Mouse (Mus musculus) limb, embryonic 13.5 days (tissue): Measurements from ENCODE around the gene Il17rd. TPM values are rescaled to one million over a fixed set of nuclear protein-coding genes. Genes with fewer than 3 reads are reported as not detected.

Experiments
- ATAC-seq: fragments of 200-750 bp; cut with Nextera tagmentation; 2 replicates; pipeline ENCODE4 v1.8.0; 2017; ENCODE audit warnings: low read depth, moderate number of reproducible peaks, moderate TSS enrichment; ENCODE audit not compliant: low FRiP score
- H3K27ac ChIP-seq: fragments of 300-500 bp; sonication (generic); 2 replicates; pipeline ENCODE4 v1.5.1; 2015; ENCODE audit warnings: inconsistent platforms, mild to moderate bottlenecking, moderate library complexity
- H3K27me3 ChIP-seq: fragments of 300-500 bp; sonication (generic); 2 replicates; pipeline ENCODE4 v1.6.1; 2015; ENCODE audit warnings: mild to moderate bottlenecking, inconsistent platforms
- H3K36me3 ChIP-seq: fragments of 300-500 bp; sonication (generic); 2 replicates; pipeline ENCODE4 v1.6.1; 2015; ENCODE audit warnings: inconsistent platforms, mild to moderate bottlenecking, moderate library complexity
- H3K4me1 ChIP-seq: fragments of 300-500 bp; sonication (generic); 2 replicates; pipeline ENCODE4 v1.6.1; 2015; ENCODE audit warnings: inconsistent platforms
- H3K4me2 ChIP-seq: fragments of 300-500 bp; sonication (generic); replicated peaks from 2 replicates; pipeline ENCODE4 v1.6.1; 2015; ENCODE audit warnings: inconsistent platforms, mild to moderate bottlenecking, moderate library complexity
- H3K4me3 ChIP-seq: fragments of 300-500 bp; sonication (generic); 2 replicates; pipeline ENCODE4 v1.5.1; 2015; ENCODE audit warnings: moderate library complexity, mild to moderate bottlenecking, inconsistent platforms
- H3K9ac ChIP-seq: fragments of 300-500 bp; sonication (generic); 2 replicates; pipeline ENCODE4 v1.6.1; 2015; ENCODE audit warnings: mild to moderate bottlenecking, inconsistent platforms
- H3K9me3 ChIP-seq: fragments of 300-500 bp; sonication (generic); 2 replicates; pipeline ENCODE4 v1.6.1; 2016; ENCODE audit warnings: inconsistent platforms
- WGBS: fragments of 180-500 bp; shearing (Covaris S2); methylation state at CpG from one replicate; pipeline ENCODE4 v1.1.7; 2015; 5-methylcytosine and 5-hydroxymethylcytosine counted together
- polyA plus RNA-seq: library from polyadenylated mRNA; unstranded; fragments of >200 nt; fragmentation: Nextera tagmentation; extraction: Ambion mirVana; gene quantifications from 2 replicates; pipeline ENCODE4 v1.2.1, GENCODE M21; 2015

The Il17rd gene
- polyA plus RNA-seq, 1 experiment from 2014 or later = 10.4 TPM

- Histone ChIP-seq H3K4me1 (no peaks in the 10 kb centered on the region), H3K9me3 (no peaks in the 10 kb centered on the region), H3K4me3 (no peak overlapping the region), H3K27me3 (no peaks in the 10 kb centered on the region), H3K36me3 (no peaks in the 10 kb centered on the region), H3K4me2 (no peak overlapping the region), H3K27ac (no peak overlapping the region), H3K9ac (no peak overlapping the region)
- 73% methylated on average over 1 of the region's 1 CpGs for WGBS
- no peak for ATAC-seq
Observed at GRCm38 (mm10) chr14:27131521-27131920, 92.8 kb downstream of the Il17rd start.

DNA sequence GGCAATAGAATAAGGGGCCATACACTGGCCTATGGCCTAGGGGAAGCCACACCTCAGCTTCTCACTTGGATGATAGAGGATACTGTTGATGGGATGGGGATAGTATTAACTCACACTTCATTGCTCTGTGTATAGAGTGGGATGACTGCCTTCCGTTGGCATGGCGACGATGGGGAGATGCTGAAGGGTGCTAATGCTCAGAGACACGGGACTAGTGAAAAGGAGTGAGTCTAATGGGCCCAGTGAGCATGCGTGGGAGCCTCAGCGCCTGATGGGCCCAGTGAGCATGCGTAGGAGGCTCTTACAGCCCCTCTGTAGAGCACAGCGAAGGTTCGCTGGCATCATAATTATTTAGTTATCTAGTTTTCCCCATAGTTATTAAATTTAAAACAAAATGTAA is 100.2 kb downstream of the Il17rd start:
- Histone ChIP-seq H3K36me3 (no peaks in the 10 kb centered on the region), H3K4me1 (0 out of 2 replicates have a peak, but pooled peaks cover 8% of the 10 kb centered on the region), H3K27ac (no peak overlapping the region), H3K27me3 (no peaks in the 10 kb centered on the region), H3K9ac (no peak overlapping the region), H3K4me2 (no peak overlapping the region), H3K4me3 (no peak overlapping the region), H3K9me3 (no peaks in the 10 kb centered on the region)
- no peak for ATAC-seq
- WGBS = 90% methylated on average over 9 of the region's 9 CpGs

DNA sequence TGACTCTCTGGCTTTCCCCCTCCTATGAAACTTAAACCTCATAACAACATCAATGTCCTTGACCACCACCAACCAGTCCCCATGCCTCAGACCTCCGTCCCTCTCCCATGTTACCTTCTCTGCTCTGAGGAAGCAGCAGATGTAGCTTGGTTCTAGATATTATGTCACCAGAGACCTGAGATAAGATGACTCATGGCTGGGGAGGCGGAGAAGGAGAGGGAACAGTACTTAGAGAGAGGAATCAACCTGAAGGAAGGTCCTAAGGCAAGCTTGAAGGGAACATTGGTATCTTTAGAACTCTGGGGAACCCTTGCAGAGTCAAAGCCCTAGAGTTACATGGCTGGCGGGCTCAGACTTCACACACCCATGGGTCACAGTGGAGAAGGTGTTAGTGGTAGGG is 101.2 kb downstream of the Il17rd start:
- no peaks in the 10 kb centered on the region for H3K27me3 ChIP-seq
- H3K9me3 ChIP-seq = no peaks in the 10 kb centered on the region
- H3K4me1 ChIP-seq = peaks cover 16% of the 10 kb centered on the region
- H3K4me3 ChIP-seq = no peak overlapping the region
- H3K27ac ChIP-seq = no peak overlapping the region
- no peaks in the 10 kb centered on the region for H3K36me3 ChIP-seq
- 89% methylated on average over 3 of the region's 3 CpGs for WGBS
- no peak for ATAC-seq
- H3K9ac ChIP-seq = no peak overlapping the region
- H3K4me2 ChIP-seq = no peak overlapping the region

GRCm38 (mm10) chr14:27141486-27141885 is 102.7 kb downstream of the Il17rd start:
- Histone ChIP-seq H3K4me2 (no peak overlapping the region), H3K27ac (no peak overlapping the region), H3K9me3 (no peaks in the 10 kb centered on the region), H3K4me3 (no peak overlapping the region), H3K36me3 (no peaks in the 10 kb centered on the region), H3K4me1 (peaks cover 25% of the 10 kb centered on the region), H3K27me3 (no peaks in the 10 kb centered on the region), H3K9ac (no peak overlapping the region)
- WGBS = 34% methylated on average over 3 of the region's 3 CpGs
- ATAC-seq = no peak

GRCm38 (mm10) chr14:27142680-27143079 is 103.9 kb downstream of the Il17rd start:
- H3K9ac ChIP-seq = no peak overlapping the region
- no peaks in the 10 kb centered on the region for H3K27me3 ChIP-seq
- no peak overlapping the region for H3K4me3 ChIP-seq
- no peak overlapping the region for H3K27ac ChIP-seq
- no peaks in the 10 kb centered on the region for H3K9me3 ChIP-seq
- H3K36me3 ChIP-seq = no peaks in the 10 kb centered on the region
- WGBS = 76% methylated on average over 5 of the region's 5 CpGs
- ATAC-seq = no peak
- H3K4me2 ChIP-seq = no peak overlapping the region
- H3K4me1 ChIP-seq = peaks cover 25% of the 10 kb centered on the region

- WGBS = 49% methylated on average over 8 of the region's 8 CpGs
- H3K4me3 ChIP-seq = no peak overlapping the region
- H3K4me1 ChIP-seq = peaks cover 31% of the 10 kb centered on the region
- ATAC-seq = no peak
- H3K4me2 ChIP-seq = no peak overlapping the region
- no peaks in the 10 kb centered on the region for H3K9me3 ChIP-seq
- 0 out of 2 replicates have a peak overlapping the region, but pooled peaks have one; percentile 2 for H3K9ac ChIP-seq
- no peaks in the 10 kb centered on the region for H3K27me3 ChIP-seq
- H3K36me3 ChIP-seq = no peaks in the 10 kb centered on the region
- H3K27ac ChIP-seq = peak overlapping the region; percentile 15; the same call in 1 of the 2 replicates
Observed at GRCm38 (mm10) chr14:27145171-27146045, 106.7 kb downstream of the Il17rd start.

- 86% methylated on average over 7 of the region's 7 CpGs for WGBS
- Histone ChIP-seq H3K9ac (no peak overlapping the region), H3K27ac (no peak overlapping the region), H3K27me3 (no peaks in the 10 kb centered on the region), H3K4me3 (no peak overlapping the region), H3K4me1 (peaks cover 39% of the 10 kb centered on the region), H3K4me2 (no peak overlapping the region), H3K36me3 (no peaks in the 10 kb centered on the region), H3K9me3 (no peaks in the 10 kb centered on the region)
- ATAC-seq = no peak
Observed at GRCm38 (mm10) chr14:27147726-27148125, 109.0 kb downstream of the Il17rd start.

DNA sequence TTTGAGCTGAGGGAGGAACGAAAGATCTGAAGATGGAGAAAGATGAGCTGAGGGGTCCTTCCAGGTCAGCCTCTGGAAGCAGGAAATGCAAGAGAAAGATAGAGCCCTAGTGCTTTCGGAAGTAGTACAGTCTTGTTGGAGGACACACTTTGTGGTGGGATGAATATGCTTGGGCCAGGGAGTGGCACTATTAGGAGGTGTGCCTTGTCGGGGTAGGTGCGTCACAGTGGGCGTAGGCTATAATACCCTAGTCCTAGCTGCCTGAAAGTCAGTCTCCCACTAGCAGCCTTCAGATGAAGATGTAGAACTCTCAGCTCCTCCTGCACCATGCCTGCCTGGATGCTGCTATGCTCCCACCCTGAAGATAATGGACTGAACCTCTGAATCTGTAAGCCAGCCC is 110.7 kb downstream of the Il17rd start:
- Histone ChIP-seq H3K9me3 (no peaks in the 10 kb centered on the region), H3K27ac (no peak overlapping the region), H3K27me3 (no peaks in the 10 kb centered on the region), H3K4me2 (no peak overlapping the region), H3K9ac (no peak overlapping the region), H3K36me3 (no peaks in the 10 kb centered on the region), H3K4me3 (no peak overlapping the region), H3K4me1 (peaks cover 33% of the 10 kb centered on the region)
- no peak for ATAC-seq
- WGBS = 94% methylated on average over 5 of the region's 5 CpGs

- peaks cover 34% of the 10 kb centered on the region for H3K4me1 ChIP-seq
- H3K9me3 ChIP-seq = no peaks in the 10 kb centered on the region
- no peak overlapping the region for H3K9ac ChIP-seq
- no peak overlapping the region for H3K27ac ChIP-seq
- ATAC-seq = no peak
- no peak overlapping the region for H3K4me3 ChIP-seq
- WGBS = 52% methylated on average over 6 of the region's 6 CpGs
- H3K4me2 ChIP-seq = no peak overlapping the region
- peaks cover 6% of the 10 kb centered on the region; the same call in 1 of the 2 replicates for H3K27me3 ChIP-seq
- no peaks in the 10 kb centered on the region for H3K36me3 ChIP-seq
Observed at GRCm38 (mm10) chr14:27150011-27150640, 111.4 kb downstream of the Il17rd start.

DNA sequence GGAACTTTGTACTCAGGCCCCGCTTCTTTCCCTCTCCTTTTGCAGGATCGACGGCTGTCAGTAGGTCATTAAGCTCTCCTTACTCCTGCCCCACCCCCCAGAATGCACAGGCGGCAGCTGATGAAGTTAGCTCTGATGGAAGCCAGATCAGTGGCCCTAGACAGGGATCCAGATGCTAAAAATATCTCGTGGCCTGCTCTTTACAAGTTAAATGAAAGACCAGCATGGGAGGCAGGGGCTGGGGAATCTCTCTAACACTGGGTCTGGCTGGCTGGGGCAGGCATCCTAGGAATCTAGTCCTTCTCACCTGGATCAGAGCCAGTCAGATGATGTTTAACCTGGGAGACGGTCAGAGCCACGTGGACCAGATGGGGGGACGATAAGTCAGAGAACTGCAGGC is 112.7 kb downstream of the Il17rd start:
- Histone ChIP-seq H3K4me1 (peaks cover 34% of the 10 kb centered on the region), H3K27me3 (peaks cover 6% of the 10 kb centered on the region; the same call in 1 of the 2 replicates), H3K4me3 (no peak overlapping the region), H3K36me3 (no peaks in the 10 kb centered on the region), H3K9me3 (no peaks in the 10 kb centered on the region), H3K4me2 (no peak overlapping the region), H3K9ac (no peak overlapping the region), H3K27ac (no peak overlapping the region)
- ATAC-seq = peak; percentile 74
- WGBS = 12% methylated on average over 8 of the region's 8 CpGs

DNA sequence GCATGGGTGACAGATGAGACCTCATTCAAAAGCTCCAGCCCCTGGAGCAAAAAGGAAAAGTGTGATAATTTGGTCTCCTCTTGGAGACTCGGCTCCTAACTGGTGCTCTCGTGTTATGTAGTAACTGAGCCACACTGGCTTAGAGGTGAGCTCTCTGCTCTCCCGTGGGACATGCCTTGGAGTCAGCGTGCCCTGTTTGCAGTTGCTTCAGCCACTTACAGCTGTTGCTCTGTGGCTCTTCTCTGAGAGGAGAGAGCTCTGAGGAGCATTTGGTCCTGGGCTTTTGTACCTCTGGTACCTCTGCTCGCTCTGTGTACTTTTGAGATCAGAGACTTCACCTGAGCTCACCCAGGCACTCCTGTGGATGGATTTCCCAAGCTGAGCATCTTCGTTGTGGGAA is 116.3 kb downstream of the Il17rd start:
- H3K36me3 ChIP-seq = no peaks in the 10 kb centered on the region
- 62% methylated on average over 6 of the region's 6 CpGs for WGBS
- H3K4me1 ChIP-seq = peaks cover 41% of the 10 kb centered on the region
- no peak overlapping the region for H3K27ac ChIP-seq
- H3K4me2 ChIP-seq = no peak overlapping the region
- H3K9me3 ChIP-seq = no peaks in the 10 kb centered on the region
- no peak overlapping the region for H3K4me3 ChIP-seq
- ATAC-seq = no peak
- no peak overlapping the region for H3K9ac ChIP-seq
- H3K27me3 ChIP-seq = peaks cover 6% of the 10 kb centered on the region; the same call in 1 of the 2 replicates

- 74% methylated on average over 6 of the region's 6 CpGs for WGBS
Observed at GRCm38 (mm10) chr14:27156032-27156431, 117.3 kb downstream of the Il17rd start.

More at GRCm38 (mm10) chr14:27156032-27156431, 117.3 kb downstream of the Il17rd start:
- Histone ChIP-seq H3K4me3 (no peak overlapping the region), H3K9me3 (no peaks in the 10 kb centered on the region), H3K36me3 (no peaks in the 10 kb centered on the region), H3K4me1 (peaks cover 35% of the 10 kb centered on the region), H3K4me2 (no peak overlapping the region), H3K27me3 (peaks cover 6% of the 10 kb centered on the region; the same call in 1 of the 2 replicates), H3K27ac (no peak overlapping the region), H3K9ac (no peak overlapping the region)
- no peak for ATAC-seq
